ENCODE assay signal across 14 mouse cellular contexts in genomic region chr13:56770786-56771185, GRCm38 (mm10). TPM values are rescaled to one million over a fixed set of nuclear protein-coding genes. Genes with fewer than 3 reads are reported as not detected.
DNase-seq lines count a peak whose midpoint lies in the region; ATAC-seq and TF ChIP-seq lines count a peak whose summit lies in the region.
"Had no signal": no experiment of that assay in that cellular context is flagged by ENCODE, and none has a peak within 500 bp of the region (broad histone marks: within the 10 kb centered on the region; RNA-seq: fewer than 3 reads in every experiment).

No protein-coding gene starts in this region.

- no peak for ATAC-seq in hindbrain, embryonic 13.5 days (ENCODE audit: low FRiP score)
- no peak for ATAC-seq in hindbrain, embryonic 11.5 days (ENCODE audit: low FRiP score)
- no peak for ATAC-seq in forebrain, embryonic 16.5 days
- ATAC-seq: activated CD4-positive, CD25-positive, alpha-beta regulatory T cell, adult 4 months had no signal

- H3K9ac ChIP-seq in hindbrain, embryonic 13.5 days = no peak overlapping the region
- no peak overlapping the region for H3K9ac ChIP-seq in hindbrain, embryonic 11.5 days (ENCODE audit: low read depth, low read length)
- no peak overlapping the region for H3K9ac ChIP-seq in forebrain, embryonic 16.5 days (replicated peaks; ENCODE audit: low read depth, low read length)
- H3K9ac ChIP-seq: heart, embryonic 13.5 days; lung, embryonic 15.5 days had no signal

- H3K27ac ChIP-seq in hindbrain, embryonic 13.5 days = peak overlapping the region; percentile 68
- H3K27ac ChIP-seq in hindbrain, embryonic 11.5 days (ENCODE audit: low read depth, low read length) = no peak overlapping the region
- peak overlapping the region; percentile 73 for H3K27ac ChIP-seq in forebrain, embryonic 16.5 days (ENCODE audit: low read length)
- H3K27ac ChIP-seq in small intestine, adult 2 months (ENCODE audit: insufficient read depth, low read depth, low read length) = no peak overlapping the region
- H3K27ac ChIP-seq: heart, embryonic 13.5 days; lung, embryonic 15.5 days had no signal

- no peak overlapping the region for H3K4me2 ChIP-seq in hindbrain, embryonic 13.5 days
- no peak overlapping the region for H3K4me2 ChIP-seq in hindbrain, embryonic 11.5 days (replicated peaks; ENCODE audit: low read depth, low read length)
- H3K4me2 ChIP-seq in forebrain, embryonic 16.5 days (ENCODE audit: low read length) = no peak overlapping the region
- H3K4me2 ChIP-seq: heart, embryonic 13.5 days; lung, embryonic 15.5 days had no signal

- no peaks in the 10 kb centered on the region for H3K36me3 ChIP-seq in hindbrain, embryonic 13.5 days
- no peaks in the 10 kb centered on the region for H3K36me3 ChIP-seq in hindbrain, embryonic 11.5 days (ENCODE audit: control insufficient read depth, insufficient read depth, low read length)
- H3K36me3 ChIP-seq in forebrain, embryonic 16.5 days (ENCODE audit: control insufficient read depth, insufficient read depth) = no peaks in the 10 kb centered on the region
- H3K36me3 ChIP-seq in small intestine, adult 2 months (ENCODE audit: control insufficient read depth, insufficient read depth, low read length) = no peaks in the 10 kb centered on the region
- H3K36me3 ChIP-seq: heart, embryonic 13.5 days; lung, embryonic 15.5 days had no signal

- WGBS in hindbrain, embryonic 13.5 days = 74% methylated on average over 5 of the region's 5 CpGs
- WGBS in hindbrain, embryonic 11.5 days = 73% methylated on average over 5 of the region's 5 CpGs
- 59% methylated on average over 5 of the region's 5 CpGs for WGBS in forebrain, embryonic 16.5 days
- 69% methylated on average over 5 of the region's 5 CpGs for WGBS in small intestine, adult 2 months

- no peak overlapping the region for H3K4me3 ChIP-seq in hindbrain, embryonic 13.5 days
- no peak overlapping the region for H3K4me3 ChIP-seq in hindbrain, embryonic 11.5 days (ENCODE audit: low read depth, low read length)
- H3K4me3 ChIP-seq in forebrain, embryonic 16.5 days (replicated peaks; ENCODE audit: low read length) = no peak overlapping the region
- H3K4me3 ChIP-seq in small intestine, adult 2 months (ENCODE audit: low read depth, low read length) = no peak overlapping the region
- H3K4me3 ChIP-seq: heart, embryonic 13.5 days; lung, embryonic 15.5 days had no signal

- TF ChIP-seq POLR2A in small intestine, adult 2 months (IDR thresholded peaks at IDR 0.05; ENCODE audit: low read depth, low read length) = no peak

- DNase-seq in hindbrain, embryonic 11.5 days (ENCODE audit: low spot score) = no peak
- peak; percentile 44 for DNase-seq in thymus, postnatal 14 days
- no peak for DNase-seq in thymus, postnatal 10 days (ENCODE audit: low spot score in 2 of 2)
- DNase-seq in spleen, postnatal 4 days (ENCODE audit: low spot score in 2 of 2) = no peak
- no peak for DNase-seq in left cerebral cortex, postnatal 36 days (ENCODE audit: low spot score in 2 of 2)
- DNase-seq: embryo, embryonic 11 days; kidney, adult 18-20 months had no signal

- TF ChIP-seq CTCF in small intestine, adult 2 months (IDR thresholded peaks at IDR 0.05; ENCODE audit: extremely low read depth, insufficient read length, insufficient replicate concordance, low read depth, low read length) = 0 out of 2 replicates have a peak, but pooled peaks have one; percentile 19

- H3K4me1 ChIP-seq in hindbrain, embryonic 13.5 days (replicated peaks) = peaks cover 62% of the 10 kb centered on the region
- peaks cover 11% of the 10 kb centered on the region for H3K4me1 ChIP-seq in hindbrain, embryonic 11.5 days (replicated peaks; ENCODE audit: control insufficient read depth, insufficient read depth, low read length)
- peaks cover 33% of the 10 kb centered on the region for H3K4me1 ChIP-seq in forebrain, embryonic 16.5 days (replicated peaks; ENCODE audit: control insufficient read depth, insufficient read depth, low read length)
- peaks cover 3% of the 10 kb centered on the region; the same call in 1 of the 2 replicates for H3K4me1 ChIP-seq in small intestine, adult 2 months (ENCODE audit: control insufficient read depth, insufficient read depth, insufficient read length, low read length)

- 0 out of 2 replicates have a peak, but pooled peaks cover 7% of the 10 kb centered on the region for H3K27me3 ChIP-seq in hindbrain, embryonic 13.5 days
- no peaks in the 10 kb centered on the region for H3K27me3 ChIP-seq in hindbrain, embryonic 11.5 days (ENCODE audit: control insufficient read depth, insufficient read depth, low read length)
- H3K27me3 ChIP-seq in forebrain, embryonic 16.5 days (replicated peaks; ENCODE audit: control insufficient read depth, insufficient read depth, low read length) = no peaks in the 10 kb centered on the region
- H3K27me3 ChIP-seq in small intestine, adult 2 months (ENCODE audit: control insufficient read depth, insufficient read depth, low read length) = no peaks in the 10 kb centered on the region; the same call in 1 of the 2 replicates
- H3K27me3 ChIP-seq: heart, embryonic 13.5 days; lung, embryonic 15.5 days had no signal

- intact Hi-C loops in left cerebral cortex, postnatal 36 days (cut with DNase I) = no loop called here

- H3K9me3 ChIP-seq in hindbrain, embryonic 13.5 days = no peaks in the 10 kb centered on the region
- no peaks in the 10 kb centered on the region for H3K9me3 ChIP-seq in hindbrain, embryonic 11.5 days (ENCODE audit: control insufficient read depth, low read length)
- no peaks in the 10 kb centered on the region for H3K9me3 ChIP-seq in forebrain, embryonic 16.5 days (ENCODE audit: control insufficient read depth, low read length)
- H3K9me3 ChIP-seq: heart, embryonic 13.5 days; lung, embryonic 15.5 days had no signal

RNA-seq across cellular contexts. Expression of gene Gm45623, which starts 17.2 kb away (rescaled TPM):
- polyA plus RNA-seq in hindbrain, embryonic 13.5 days (2015; fragmentation: Nextera tagmentation; extraction: Ambion mirVana) = 1.5 and 1.7 TPM in 2 replicates
- not detected in 2 replicates for polyA plus RNA-seq in hindbrain, embryonic 11.5 days (2014; fragmentation: Nextera tagmentation; extraction: Ambion mirVana)
- polyA plus RNA-seq in forebrain, embryonic 16.5 days (2015; fragmentation: Nextera tagmentation; extraction: Ambion mirVana) = 0.99 and 1.1 TPM in 2 replicates
- polyA plus RNA-seq in small intestine, adult 2 months (2012; rRNA removed) = 0.23 and 2.7 TPM in 2 replicates
- 10 to 100 TPM; 13.0 to 16.7 TPM for total RNA-seq in left cerebral cortex, postnatal 36 days (2021)
- total RNA-seq: CH12.LX had no signal
- polyA plus RNA-seq: activated CD4-positive, CD25-positive, alpha-beta regulatory T cell, adult 4 months had no signal

Comparison
In these comparisons a context has a peak if more than half of its experiments do, and no peak if none do; other contexts are left out.
1. H3K27ac ChIP-seq: peak in hindbrain, embryonic 13.5 days (single experiment) and forebrain, embryonic 16.5 days (single experiment); none in hindbrain, embryonic 11.5 days (single experiment) and small intestine, adult 2 months (single experiment).